Mouse (Mus musculus): ENCODE results near the gene 1700018B08Rik. TPM values are rescaled to one million over a fixed set of nuclear protein-coding genes. Genes with fewer than 3 reads are reported as not detected.
A peak's percentile ranks its signal among the peaks of the same experiment; 100 is the strongest.

The 1700018B08Rik gene
- total RNA-seq, 1 experiment = 2.6 TPM

DNA sequence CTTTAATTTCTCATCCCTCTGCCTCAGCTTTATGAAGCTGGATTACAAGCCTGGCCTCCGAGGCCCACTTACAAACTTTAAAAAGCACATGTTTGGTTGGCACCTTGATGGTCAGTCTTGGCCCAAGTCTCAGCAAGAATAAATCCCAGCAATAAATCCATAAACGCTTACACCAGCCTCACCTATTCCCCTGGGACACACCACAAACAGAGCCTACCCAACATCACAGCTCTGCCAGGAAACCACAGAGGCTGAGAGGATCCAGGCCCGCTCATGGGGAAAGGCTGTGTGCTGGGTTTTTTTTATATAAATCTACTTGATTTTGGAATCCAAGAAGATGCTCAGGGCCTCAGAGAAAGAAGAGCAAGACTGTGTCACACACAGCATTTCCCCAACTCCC lies 31.5 kb upstream of the 1700018B08Rik start:
- H3K9ac ChIP-seq (ENCODE audit: insufficient read depth, low read depth, low read length, poor library complexity, severe bottlenecking) = no peak overlapping the region
- TF ChIP-seq ZNF384 (IDR thresholded peaks at IDR 0.05; ENCODE audit: low read depth, low read length) (no peak), CHD2 (IDR thresholded peaks at IDR 0.05; ENCODE audit: low read depth, low read length) (no peak), ZC3H11A (IDR thresholded peaks at IDR 0.05; ENCODE audit: borderline replicate concordance, low read depth, low read length) (no peak), HCFC1 (IDR thresholded peaks at IDR 0.05; ENCODE audit: borderline replicate concordance, insufficient read depth, low read length) (no peak), MAFK (IDR thresholded peaks at IDR 0.05; ENCODE audit: insufficient read depth, low read depth, low read length) (no peak)
- H3K9me3 ChIP-seq (ENCODE audit: control insufficient read depth, insufficient read depth, low read depth, low read length) = no peaks in the 10 kb centered on the region
- H3K27ac ChIP-seq (ENCODE audit: insufficient read depth, low read depth, low read length, poor library complexity, severe bottlenecking) = no peak overlapping the region
- H3K4me3 ChIP-seq (ENCODE audit: insufficient read depth in 1 of 2, low read depth in 1 of 2, low read length in 2 of 2, poor library complexity in 1 of 2, severe bottlenecking in 1 of 2) = no peak overlapping the region
- peaks cover 2 to 35% of the 10 kb centered on the region in 2 experiments; a peak in 3 of 4 replicates for H3K4me1 ChIP-seq (ENCODE audit: control insufficient read depth in 2 of 2, insufficient read depth in 2 of 2, low read length in 2 of 2, poor library complexity in 1 of 2)
- H3K36me3 ChIP-seq (ENCODE audit: control insufficient read depth, insufficient read depth, low read length, poor library complexity, severe bottlenecking) = no peaks in the 10 kb centered on the region
- DNase-seq (ENCODE audit: low read depth, low spot score) = no peak
- in situ Hi-C loops (cut with MboI; ENCODE audit: low sequenced_read_pairs in 2 of 2, unreplicated experiment in 2 of 2) = no loop called here

DNA sequence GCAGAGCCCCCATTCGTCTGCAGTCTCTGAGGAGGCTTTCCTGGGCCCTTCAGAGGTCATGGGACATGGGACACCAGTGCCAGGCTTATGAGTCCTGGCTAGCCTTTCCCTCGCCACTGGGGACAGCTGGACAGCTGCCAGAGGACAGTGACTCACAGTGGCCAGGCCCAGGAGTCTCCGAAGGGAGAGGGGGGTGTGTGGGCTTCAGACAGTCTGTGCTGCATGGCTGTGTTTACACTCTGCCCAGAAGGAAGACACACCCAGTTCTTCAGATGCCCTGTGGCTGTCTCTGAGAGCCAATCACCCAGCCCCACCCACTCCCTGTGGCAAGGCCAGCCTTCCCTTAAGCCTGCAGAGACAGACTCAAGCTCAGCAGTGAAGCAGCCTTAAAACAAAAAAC lies 29.2 kb upstream of the 1700018B08Rik start:
- DNase-seq (ENCODE audit: low read depth, low spot score) = no peak
- TF ChIP-seq ZNF384 (IDR thresholded peaks at IDR 0.05; ENCODE audit: low read depth, low read length) = no peak
- TF ChIP-seq MAFK (IDR thresholded peaks at IDR 0.05; ENCODE audit: insufficient read depth, low read depth, low read length) = no peak
- no peak for TF ChIP-seq HCFC1 (IDR thresholded peaks at IDR 0.05; ENCODE audit: borderline replicate concordance, insufficient read depth, low read length)
- TF ChIP-seq ZC3H11A (IDR thresholded peaks at IDR 0.05; ENCODE audit: borderline replicate concordance, low read depth, low read length) = no peak
- no peak for TF ChIP-seq CHD2 (IDR thresholded peaks at IDR 0.05; ENCODE audit: low read depth, low read length)
- no peaks in the 10 kb centered on the region for H3K36me3 ChIP-seq (ENCODE audit: control insufficient read depth, insufficient read depth, low read length, poor library complexity, severe bottlenecking)
- no peak overlapping the region for H3K9ac ChIP-seq (ENCODE audit: insufficient read depth, low read depth, low read length, poor library complexity, severe bottlenecking)
- peaks cover 2 to 25% of the 10 kb centered on the region in 2 experiments; a peak in 3 of 4 replicates for H3K4me1 ChIP-seq (ENCODE audit: control insufficient read depth in 2 of 2, insufficient read depth in 2 of 2, low read length in 2 of 2, poor library complexity in 1 of 2)
- H3K4me3 ChIP-seq (ENCODE audit: insufficient read depth in 1 of 2, low read depth in 1 of 2, low read length in 2 of 2, poor library complexity in 1 of 2, severe bottlenecking in 1 of 2) = no peak overlapping the region
- H3K9me3 ChIP-seq (ENCODE audit: control insufficient read depth, insufficient read depth, low read depth, low read length) = no peaks in the 10 kb centered on the region
- in situ Hi-C loops (cut with MboI; ENCODE audit: low sequenced_read_pairs in 2 of 2, unreplicated experiment in 2 of 2) = no loop called here
- H3K27ac ChIP-seq (ENCODE audit: insufficient read depth, low read depth, low read length, poor library complexity, severe bottlenecking) = no peak overlapping the region

DNA sequence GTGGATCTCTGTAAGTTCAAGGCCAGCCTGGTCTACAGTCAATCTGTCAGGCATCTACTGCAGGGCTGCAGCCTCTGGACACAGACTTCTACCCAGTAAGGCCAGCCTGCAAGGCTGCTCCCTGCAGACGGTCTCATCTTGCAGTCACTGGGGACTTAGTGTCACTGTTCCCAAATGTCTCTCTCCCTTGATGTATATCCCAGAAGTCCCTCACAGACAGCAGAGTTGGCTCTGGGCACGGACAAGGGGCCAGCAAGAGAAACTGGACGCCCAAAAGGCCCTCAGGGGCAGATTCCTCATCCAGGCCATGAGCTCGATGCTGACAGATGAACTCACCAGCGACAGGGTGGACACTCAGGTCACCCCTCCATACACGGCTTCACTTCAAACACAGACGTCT lies 28.0 kb upstream of the 1700018B08Rik start:
- Histone ChIP-seq H3K9me3 (ENCODE audit: control insufficient read depth, insufficient read depth, low read depth, low read length) (no peaks in the 10 kb centered on the region), H3K36me3 (ENCODE audit: control insufficient read depth, insufficient read depth, low read length, poor library complexity, severe bottlenecking) (no peaks in the 10 kb centered on the region), H3K9ac (ENCODE audit: insufficient read depth, low read depth, low read length, poor library complexity, severe bottlenecking) (no peak overlapping the region), H3K4me1 (ENCODE audit: control insufficient read depth in 2 of 2, insufficient read depth in 2 of 2, low read length in 2 of 2, poor library complexity in 1 of 2) (peaks cover 2 to 24% of the 10 kb centered on the region in 2 experiments; a peak in 3 of 4 replicates), H3K4me3 (ENCODE audit: insufficient read depth in 1 of 2, low read depth in 1 of 2, low read length in 2 of 2, poor library complexity in 1 of 2, severe bottlenecking in 1 of 2) (no peak overlapping the region), H3K27ac (ENCODE audit: insufficient read depth, low read depth, low read length, poor library complexity, severe bottlenecking) (no peak overlapping the region)
- TF ChIP-seq CHD2 (IDR thresholded peaks at IDR 0.05; ENCODE audit: low read depth, low read length) (no peak), ZNF384 (IDR thresholded peaks at IDR 0.05; ENCODE audit: low read depth, low read length) (no peak), ZC3H11A (IDR thresholded peaks at IDR 0.05; ENCODE audit: borderline replicate concordance, low read depth, low read length) (no peak), MAFK (IDR thresholded peaks at IDR 0.05; ENCODE audit: insufficient read depth, low read depth, low read length) (no peak), HCFC1 (IDR thresholded peaks at IDR 0.05; ENCODE audit: borderline replicate concordance, insufficient read depth, low read length) (no peak)
- in situ Hi-C loops (cut with MboI; ENCODE audit: low sequenced_read_pairs in 2 of 2, unreplicated experiment in 2 of 2) = no loop called here
- DNase-seq (ENCODE audit: low read depth, low spot score) = no peak

DNA sequence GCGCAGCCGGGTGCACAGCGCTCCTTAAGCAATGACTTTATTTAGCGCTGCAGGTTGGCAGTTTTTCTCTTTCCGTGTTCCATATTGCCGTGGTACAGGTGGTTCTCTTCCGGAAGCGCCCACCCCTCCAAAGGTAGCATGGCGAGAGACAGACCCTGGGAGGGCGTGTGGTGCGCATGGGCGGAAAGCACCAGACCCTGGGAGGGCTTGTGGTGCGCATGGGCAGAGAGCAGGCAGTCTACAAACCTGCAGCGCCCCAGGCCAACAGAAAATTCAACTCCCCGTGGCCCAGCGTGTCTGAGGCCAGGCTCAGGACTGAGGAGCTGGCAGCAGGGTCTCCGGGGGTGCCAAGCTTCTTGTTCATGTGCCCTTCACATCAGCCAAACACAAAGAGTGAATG lies 26.7 kb upstream of the 1700018B08Rik start:
- no peak for DNase-seq (ENCODE audit: low read depth, low spot score)
- Histone ChIP-seq H3K27ac (ENCODE audit: insufficient read depth, low read depth, low read length, poor library complexity, severe bottlenecking) (no peak overlapping the region), H3K4me3 (ENCODE audit: insufficient read depth in 1 of 2, low read depth in 1 of 2, low read length in 2 of 2, poor library complexity in 1 of 2, severe bottlenecking in 1 of 2) (peak overlapping the region; percentile 46 to 59), H3K4me1 (ENCODE audit: control insufficient read depth in 2 of 2, insufficient read depth in 2 of 2, low read length in 2 of 2, poor library complexity in 1 of 2) (peaks cover 2 to 14% of the 10 kb centered on the region in 2 experiments; a peak in 3 of 4 replicates), H3K9me3 (ENCODE audit: control insufficient read depth, insufficient read depth, low read depth, low read length) (no peaks in the 10 kb centered on the region), H3K9ac (ENCODE audit: insufficient read depth, low read depth, low read length, poor library complexity, severe bottlenecking) (peak overlapping the region; percentile 33; the same call in 1 of the 2 replicates), H3K36me3 (ENCODE audit: control insufficient read depth, insufficient read depth, low read length, poor library complexity, severe bottlenecking) (no peaks in the 10 kb centered on the region)
- in situ Hi-C loops (cut with MboI; ENCODE audit: low sequenced_read_pairs in 2 of 2, unreplicated experiment in 2 of 2) = no loop called here
- no peak for TF ChIP-seq CHD2 (IDR thresholded peaks at IDR 0.05; ENCODE audit: low read depth, low read length)
- TF ChIP-seq ZNF384 (IDR thresholded peaks at IDR 0.05; ENCODE audit: low read depth, low read length) = no peak
- TF ChIP-seq MAFK (IDR thresholded peaks at IDR 0.05; ENCODE audit: insufficient read depth, low read depth, low read length) = no peak
- no peak for TF ChIP-seq ZC3H11A (IDR thresholded peaks at IDR 0.05; ENCODE audit: borderline replicate concordance, low read depth, low read length)
- no peak for TF ChIP-seq HCFC1 (IDR thresholded peaks at IDR 0.05; ENCODE audit: borderline replicate concordance, insufficient read depth, low read length)

Measured in ES-E14 (cell line).